Mouse (Mus musculus) lung, adult 2 months (tissue): ENCODE data around the gene C8b.

ENCODE experiments used
- CTCF ChIP-seq: fragments of 200-500 bp; IDR thresholded peaks from 2 replicates; pipeline ENCODE4 v1.5.1; 2011; ENCODE audit warnings: mild to moderate bottlenecking, low read length, control low read depth; ENCODE audit not compliant: insufficient read depth
- POLR2A ChIP-seq: fragments of 200-500 bp; IDR thresholded peaks from 2 replicates; pipeline ENCODE4 v1.6.1; 2011; ENCODE audit warnings: low read depth, mild to moderate bottlenecking, control low read depth, low read length, borderline replicate concordance; ENCODE audit errors: extremely low read depth

DNA sequence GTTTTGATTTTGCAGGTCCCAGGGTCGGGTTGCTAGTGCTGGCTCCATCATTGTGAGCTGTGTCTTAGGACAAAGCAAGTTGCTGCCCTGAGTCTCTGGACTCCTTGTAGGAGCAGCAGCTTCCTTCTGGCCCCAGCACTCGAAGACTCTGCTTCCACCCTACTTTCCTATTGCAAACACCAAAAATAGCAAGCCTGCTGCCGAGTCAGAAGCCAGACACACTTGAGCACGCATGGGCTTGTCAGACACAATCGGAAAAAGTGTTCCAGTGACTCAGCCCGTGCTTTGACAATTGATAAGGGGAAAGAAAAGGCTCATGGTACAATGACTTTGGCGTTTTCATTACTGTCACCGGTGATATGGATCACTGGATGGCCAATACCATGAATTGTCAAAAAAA is 36.9 kb upstream of the C8b start:
- TF ChIP-seq CTCF (no peak), POLR2A (no peak)
